Mouse (Mus musculus): ENCODE results near the gene Gtf2a1. TPM values are rescaled to one million over a fixed set of nuclear protein-coding genes. Genes with fewer than 3 reads are reported as not detected.

Gtf2a1 gene
- polyA plus RNA-seq, 1 experiment = 85.9 TPM

GRCm38 (mm10) chr12:91551773-91552526, 38.3 kb downstream of the Gtf2a1 start:
- Histone ChIP-seq H3K4me1 (ENCODE audit: control insufficient read depth, insufficient read depth, low read length) (no peaks in the 10 kb centered on the region), H3K27ac (ENCODE audit: insufficient read depth, low read length) (no peak overlapping the region), H3K4me3 (ENCODE audit: insufficient read depth, low read length) (no peak overlapping the region)
- no peak for TF ChIP-seq POLR2A (IDR thresholded peaks at IDR 0.05; ENCODE audit: low read depth, low read length)
- TF ChIP-seq CTCF (IDR thresholded peaks at IDR 0.05; ENCODE audit: borderline replicate concordance, insufficient read depth, low read length) = no peak

- no peaks in the 10 kb centered on the region for H3K4me1 ChIP-seq (ENCODE audit: control insufficient read depth, insufficient read depth, low read length)
- no peak overlapping the region for H3K27ac ChIP-seq (ENCODE audit: insufficient read depth, low read length)
- no peak overlapping the region for H3K4me3 ChIP-seq (ENCODE audit: insufficient read depth, low read length)
- TF ChIP-seq POLR2A (IDR thresholded peaks at IDR 0.05; ENCODE audit: low read depth, low read length) (no peak), CTCF (IDR thresholded peaks at IDR 0.05; ENCODE audit: borderline replicate concordance, insufficient read depth, low read length) (no peak)
Measured at GRCm38 (mm10) chr12:91549471-91549870, 40.8 kb downstream of the Gtf2a1 start.

DNA sequence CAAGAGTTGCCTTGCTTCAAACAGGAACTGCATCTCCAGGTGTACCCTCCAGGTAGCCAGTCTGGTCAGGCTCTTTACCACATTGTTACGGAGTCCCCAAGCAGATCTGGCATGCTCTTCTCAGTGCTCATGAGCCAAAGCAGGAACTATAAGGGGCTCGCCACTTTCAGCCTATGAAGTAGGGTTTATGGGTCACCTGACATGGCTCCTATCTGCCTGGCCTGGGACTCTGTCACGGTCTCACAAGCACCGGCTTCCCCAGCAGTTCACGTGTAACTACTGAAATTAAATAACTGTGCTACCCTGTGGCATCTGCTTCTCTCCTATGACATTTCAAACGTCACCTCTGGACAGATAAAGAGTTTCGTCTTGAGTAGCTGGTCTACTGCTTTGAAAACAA, 50.1 kb downstream of the Gtf2a1 start:
- Histone ChIP-seq H3K4me3 (ENCODE audit: insufficient read depth, low read length) (no peak overlapping the region), H3K27ac (ENCODE audit: insufficient read depth, low read length) (no peak overlapping the region), H3K4me1 (ENCODE audit: control insufficient read depth, insufficient read depth, low read length) (no peaks in the 10 kb centered on the region)
- no peak for TF ChIP-seq POLR2A (IDR thresholded peaks at IDR 0.05; ENCODE audit: low read depth, low read length)

GRCm38 (mm10) chr12:91534514-91534913, 55.8 kb downstream of the Gtf2a1 start:
- Histone ChIP-seq H3K4me1 (ENCODE audit: control insufficient read depth, insufficient read depth, low read length) (no peaks in the 10 kb centered on the region), H3K4me3 (ENCODE audit: insufficient read depth, low read length) (no peak overlapping the region), H3K27ac (ENCODE audit: insufficient read depth, low read length) (no peak overlapping the region)
- no peak for TF ChIP-seq POLR2A (IDR thresholded peaks at IDR 0.05; ENCODE audit: low read depth, low read length)
- TF ChIP-seq CTCF (IDR thresholded peaks at IDR 0.05; ENCODE audit: borderline replicate concordance, insufficient read depth, low read length) = no peak

GRCm38 (mm10) chr12:91523626-91524025, 66.7 kb downstream of the Gtf2a1 start:
- no peak for TF ChIP-seq POLR2A (IDR thresholded peaks at IDR 0.05; ENCODE audit: low read depth, low read length)
- no peak for TF ChIP-seq CTCF (IDR thresholded peaks at IDR 0.05; ENCODE audit: borderline replicate concordance, insufficient read depth, low read length)
- H3K27ac ChIP-seq (ENCODE audit: insufficient read depth, low read length) = no peak overlapping the region
- H3K4me1 ChIP-seq (ENCODE audit: control insufficient read depth, insufficient read depth, low read length) = no peaks in the 10 kb centered on the region
- no peak overlapping the region for H3K4me3 ChIP-seq (ENCODE audit: insufficient read depth, low read length)

- no peak overlapping the region for H3K4me3 ChIP-seq (ENCODE audit: insufficient read depth, low read length)
- TF ChIP-seq CTCF (IDR thresholded peaks at IDR 0.05; ENCODE audit: borderline replicate concordance, insufficient read depth, low read length) = no peak
- TF ChIP-seq POLR2A (IDR thresholded peaks at IDR 0.05; ENCODE audit: low read depth, low read length) = no peak
- H3K4me1 ChIP-seq (ENCODE audit: control insufficient read depth, insufficient read depth, low read length) = no peaks in the 10 kb centered on the region
- H3K27ac ChIP-seq (ENCODE audit: insufficient read depth, low read length) = no peak overlapping the region
Measured at GRCm38 (mm10) chr12:91517808-91518207, 72.5 kb downstream of the Gtf2a1 start.

DNA sequence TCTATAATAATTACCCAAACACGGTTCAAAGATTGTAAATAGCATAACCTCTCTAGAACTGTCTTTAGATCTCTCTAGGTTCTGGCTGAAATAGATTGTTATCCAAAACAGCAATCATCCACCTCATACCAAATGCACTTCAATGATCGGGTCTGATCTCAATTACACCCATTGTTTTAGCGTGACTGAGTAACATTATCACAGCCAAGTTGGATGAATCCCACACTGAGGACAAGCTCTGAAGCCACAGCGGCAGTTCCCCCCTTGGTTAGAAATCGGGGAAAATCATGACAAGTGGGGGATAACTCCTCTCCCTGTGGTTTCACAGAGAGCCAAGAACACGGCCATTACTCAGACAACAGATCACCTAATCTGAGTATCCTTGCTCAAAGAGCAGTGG, 76.3 kb downstream of the Gtf2a1 start:
- no peak overlapping the region for H3K27ac ChIP-seq (ENCODE audit: insufficient read depth, low read length)
- H3K4me1 ChIP-seq (ENCODE audit: control insufficient read depth, insufficient read depth, low read length) = no peaks in the 10 kb centered on the region
- no peak for TF ChIP-seq CTCF (IDR thresholded peaks at IDR 0.05; ENCODE audit: borderline replicate concordance, insufficient read depth, low read length)
- TF ChIP-seq POLR2A (IDR thresholded peaks at IDR 0.05; ENCODE audit: low read depth, low read length) = no peak
- H3K4me3 ChIP-seq (ENCODE audit: insufficient read depth, low read length) = no peak overlapping the region

GRCm38 (mm10) chr12:91511766-91512165, 78.5 kb downstream of the Gtf2a1 start:
- TF ChIP-seq CTCF (IDR thresholded peaks at IDR 0.05; ENCODE audit: borderline replicate concordance, insufficient read depth, low read length) = no peak
- no peak for TF ChIP-seq POLR2A (IDR thresholded peaks at IDR 0.05; ENCODE audit: low read depth, low read length)
- H3K27ac ChIP-seq (ENCODE audit: insufficient read depth, low read length) = no peak overlapping the region

More at GRCm38 (mm10) chr12:91511766-91512165, 78.5 kb downstream of the Gtf2a1 start:
- Histone ChIP-seq H3K4me3 (ENCODE audit: insufficient read depth, low read length) (no peak overlapping the region), H3K4me1 (ENCODE audit: control insufficient read depth, insufficient read depth, low read length) (no peaks in the 10 kb centered on the region)

Other genes starting within 250 kb of the Gtf2a1 start
- gene Cep128, start 206.1 kb downstream of the Gtf2a1 start, polyA plus RNA-seq (2011; ENCODE audit: insufficient read length, low read depth, missing spikeins) = 9.9 and 10.1 TPM in 2 replicates
- gene Tshr, start 205.9 kb downstream of the Gtf2a1 start, polyA plus RNA-seq (2011; ENCODE audit: insufficient read length, low read depth, missing spikeins) = 0.56 and 0.67 TPM in 2 replicates
- gene Ston2, start 197.9 kb upstream of the Gtf2a1 start, polyA plus RNA-seq (2011; ENCODE audit: insufficient read length, low read depth, missing spikeins) = 1.1 and 1.8 TPM in 2 replicates